Mouse (Mus musculus): ENCODE data around the gene Notch3. TPM values are rescaled to one million over a fixed set of nuclear protein-coding genes. Genes with fewer than 3 reads are reported as not detected.

Gene Notch3
- polyA plus RNA-seq, 1 experiment from 2014 or later: 6.4 TPM

DNA sequence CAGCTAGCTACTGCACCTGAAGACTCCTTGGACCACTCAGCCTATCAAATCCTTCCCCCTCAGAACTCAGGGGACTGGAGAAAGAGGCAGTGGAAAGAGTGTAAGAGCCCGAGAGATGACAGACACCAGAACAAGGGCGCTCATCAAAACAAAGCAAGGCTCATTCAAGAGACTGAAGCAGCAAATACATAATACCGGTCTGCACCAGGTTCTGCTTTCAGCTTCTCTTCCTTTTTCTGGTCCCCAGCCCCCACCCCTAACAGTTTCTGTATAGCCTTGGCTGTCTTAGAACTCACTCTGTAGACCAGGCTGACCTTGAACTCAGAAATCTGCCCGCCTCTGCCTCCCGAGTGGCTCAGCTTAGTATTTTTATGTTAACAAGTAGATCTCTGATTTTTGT, 26.4 kb upstream of the Notch3 start:
- H3K36me3 ChIP-seq: peaks cover 27% of the 10 kb centered on the region
- 81% methylated on average over 5 of the region's 5 CpGs for WGBS
- no peak overlapping the region for H3K4me2 ChIP-seq
- H3K4me3 ChIP-seq: no peak overlapping the region
- no peak overlapping the region for H3K27ac ChIP-seq
- H3K27me3 ChIP-seq: peaks cover 22% of the 10 kb centered on the region
- no peak overlapping the region for H3K9ac ChIP-seq
- no peaks in the 10 kb centered on the region for H3K9me3 ChIP-seq (replicated peaks)
- H3K4me1 ChIP-seq (replicated peaks): peaks cover 16% of the 10 kb centered on the region
- no peak for ATAC-seq (replicated peaks; ENCODE audit: insufficient number of reproducible peaks, insufficient read depth, low FRiP score, low read depth)

DNA sequence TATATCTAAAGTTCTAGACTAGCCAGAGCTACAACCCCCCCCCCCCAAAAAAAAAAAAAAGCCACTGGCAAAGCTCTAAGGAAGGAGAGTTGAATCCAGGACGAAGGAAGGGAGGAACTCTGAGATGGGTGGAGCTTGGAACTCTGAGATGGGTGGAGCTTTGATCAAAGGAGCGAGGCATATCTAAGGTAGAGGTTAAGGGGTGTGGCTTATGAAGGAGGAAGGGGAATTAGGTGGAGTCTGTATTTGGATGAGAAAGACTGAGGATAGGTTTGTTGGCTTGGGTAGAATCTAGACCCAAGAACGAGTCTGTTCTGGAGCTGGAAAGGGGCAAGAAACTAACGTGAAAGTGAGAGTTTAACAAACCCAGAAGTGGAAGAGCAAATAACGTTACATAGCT, 23.2 kb upstream of the Notch3 start:
- Histone ChIP-seq H3K27ac (no peak overlapping the region), H3K4me2 (peak overlapping the region; percentile 81), H3K27me3 (peaks cover 24% of the 10 kb centered on the region), H3K9ac (no peak overlapping the region), H3K36me3 (no peaks in the 10 kb centered on the region), H3K4me3 (peak overlapping the region; percentile 46; the same call in 1 of the 2 replicates), H3K4me1 (replicated peaks) (peaks cover 16% of the 10 kb centered on the region), H3K9me3 (replicated peaks) (no peaks in the 10 kb centered on the region)
- 17% methylated on average over 5 of the region's 5 CpGs for WGBS
- no peak for ATAC-seq (replicated peaks; ENCODE audit: insufficient number of reproducible peaks, insufficient read depth, low FRiP score, low read depth)

DNA sequence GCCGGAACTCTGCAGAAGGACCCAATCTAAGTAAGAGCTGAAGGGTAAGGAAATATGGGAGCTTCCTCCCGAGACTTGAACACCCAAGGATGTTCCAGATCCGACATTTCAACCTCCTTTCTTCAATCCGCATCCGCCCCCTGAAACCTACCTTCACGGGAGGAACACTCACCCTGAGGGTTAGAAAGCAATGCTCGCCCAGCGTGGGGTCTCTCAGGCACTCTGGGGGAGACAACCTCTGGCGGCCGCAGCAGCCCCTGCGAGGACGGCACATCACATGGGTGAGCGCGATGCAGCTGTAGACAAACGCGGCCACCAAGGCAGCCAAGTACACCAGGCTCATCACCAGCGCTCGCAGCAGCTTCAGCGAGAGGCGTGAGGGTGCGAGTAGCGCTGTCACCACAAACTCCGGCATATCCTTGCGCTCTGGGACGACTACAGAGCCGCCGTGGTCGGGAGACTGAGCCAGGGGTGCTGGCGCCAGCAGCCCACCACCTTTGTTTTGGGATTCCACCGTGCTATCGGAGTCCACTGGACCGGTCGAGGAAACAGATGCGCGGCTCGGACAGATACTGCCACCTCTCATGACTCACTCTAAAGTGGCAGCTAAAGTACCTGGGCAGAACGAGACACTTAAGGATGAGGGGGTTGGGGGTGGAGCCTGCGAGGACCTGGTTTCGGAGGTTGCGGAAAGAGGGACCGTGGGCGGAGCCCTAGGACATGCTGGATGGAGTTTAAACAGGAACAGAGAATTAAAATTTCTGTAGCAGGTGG, 22.4 kb upstream of the Notch3 start, which contains the start of gene Ephx3:
Gene Ephx3, minus strand, starts transcription at position 687 of the 774 bp plus-strand sequence.
- Histone ChIP-seq H3K4me3 (peak within 1 kb of the TSS; percentile 46), H3K9ac (0 out of 2 replicates have a peak within 1 kb of the TSS, but pooled peaks have one; percentile 43), H3K9me3 (replicated peaks) (no peaks in the 10 kb centered on the region), H3K27ac (no peak within 1 kb of the TSS), H3K36me3 (no peaks in the 10 kb centered on the region), H3K4me2 (peak within 1 kb of the TSS; percentile 81), H3K4me1 (replicated peaks) (peaks cover 16% of the 10 kb centered on the region), H3K27me3 (peaks cover 24% of the 10 kb centered on the region)
- WGBS: 6% methylated on average over 42 of the region's 42 CpGs
- no peak for ATAC-seq (replicated peaks; ENCODE audit: insufficient number of reproducible peaks, insufficient read depth, low FRiP score, low read depth)

DNA sequence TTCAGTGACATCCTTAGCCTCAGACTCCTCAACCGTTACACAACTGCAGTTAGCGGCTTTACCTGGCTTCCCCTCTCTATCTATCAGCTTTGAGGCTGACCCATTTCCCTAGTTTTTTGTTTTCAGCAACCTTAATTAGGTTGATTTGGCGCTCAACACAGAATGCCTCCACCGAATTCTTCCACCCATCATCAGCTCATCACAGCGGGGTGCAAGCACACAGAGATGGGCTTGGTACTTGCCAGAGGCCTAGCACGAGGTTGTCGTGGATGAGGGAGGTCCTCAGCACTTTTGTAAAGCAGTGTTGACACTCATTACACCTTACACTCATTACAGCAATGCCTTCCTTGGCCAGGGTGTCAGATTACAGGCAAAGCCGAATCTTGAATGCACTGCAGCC, 16.4 kb upstream of the Notch3 start:
- ATAC-seq (replicated peaks; ENCODE audit: insufficient number of reproducible peaks, insufficient read depth, low FRiP score, low read depth): no peak
- no peak overlapping the region for H3K9ac ChIP-seq
- no peaks in the 10 kb centered on the region for H3K9me3 ChIP-seq (replicated peaks)
- H3K4me1 ChIP-seq (replicated peaks): peaks cover 19% of the 10 kb centered on the region
- WGBS: 37% methylated on average over 8 of the region's 8 CpGs
- H3K27ac ChIP-seq: no peak overlapping the region
- no peak overlapping the region for H3K4me2 ChIP-seq
- peaks cover 1% of the 10 kb centered on the region; the same call in 1 of the 2 replicates for H3K27me3 ChIP-seq
- H3K36me3 ChIP-seq: no peaks in the 10 kb centered on the region
- H3K4me3 ChIP-seq: no peak overlapping the region

DNA sequence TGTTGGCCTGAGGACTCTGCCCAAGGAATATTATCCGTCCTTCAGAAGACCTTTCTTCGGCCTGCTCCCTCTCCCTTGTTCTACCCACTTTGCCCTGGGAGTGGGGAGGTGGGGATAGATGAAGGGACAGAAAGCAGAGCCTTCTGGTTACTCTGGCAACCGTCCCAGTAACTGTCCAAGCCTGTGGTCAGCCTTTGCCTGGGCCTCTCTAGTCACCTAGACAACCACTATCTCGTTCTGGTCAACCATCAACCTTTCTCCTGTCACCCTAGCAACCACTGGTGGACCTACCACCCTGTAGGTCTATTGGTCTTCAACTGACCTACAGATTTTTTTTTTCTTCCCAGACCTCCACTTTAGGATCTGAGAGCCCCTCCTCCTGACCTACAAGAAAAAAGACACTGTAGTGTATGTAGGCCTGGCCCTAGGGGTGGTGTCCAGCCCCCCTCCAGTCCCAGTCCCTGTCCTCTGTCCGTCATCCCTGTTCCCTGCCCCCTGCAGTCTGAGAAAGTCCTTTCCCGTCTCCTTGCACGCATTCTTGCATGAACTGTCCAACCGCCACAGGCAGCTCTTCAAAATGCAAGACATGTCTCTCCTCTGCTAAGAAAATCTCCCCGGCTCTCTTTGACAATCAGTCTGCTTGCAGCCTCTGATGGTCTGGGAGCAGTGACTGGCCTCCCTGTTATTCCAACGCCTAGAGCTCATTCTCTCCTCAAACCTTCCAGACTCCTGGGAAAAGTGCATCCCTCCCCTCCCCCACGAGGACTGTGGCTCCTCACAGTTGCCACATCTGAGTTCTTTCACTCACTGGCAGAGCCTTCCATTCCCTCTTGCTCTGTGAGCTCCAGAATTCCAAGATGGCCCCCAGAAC, 13.2 kb upstream of the Notch3 start:
- Histone ChIP-seq H3K36me3 (no peaks in the 10 kb centered on the region), H3K4me3 (no peak overlapping the region), H3K9me3 (replicated peaks) (no peaks in the 10 kb centered on the region), H3K27me3 (no peaks in the 10 kb centered on the region), H3K4me2 (no peak overlapping the region), H3K4me1 (replicated peaks) (peaks cover 19% of the 10 kb centered on the region), H3K27ac (0 out of 2 replicates have a peak overlapping the region, but pooled peaks have one; percentile 5), H3K9ac (no peak overlapping the region)
- WGBS: 35% methylated on average over 11 of the region's 11 CpGs
- peak; percentile 53; the same call in 1 of the 2 replicates for ATAC-seq (replicated peaks; ENCODE audit: insufficient number of reproducible peaks, insufficient read depth, low FRiP score, low read depth)

DNA sequence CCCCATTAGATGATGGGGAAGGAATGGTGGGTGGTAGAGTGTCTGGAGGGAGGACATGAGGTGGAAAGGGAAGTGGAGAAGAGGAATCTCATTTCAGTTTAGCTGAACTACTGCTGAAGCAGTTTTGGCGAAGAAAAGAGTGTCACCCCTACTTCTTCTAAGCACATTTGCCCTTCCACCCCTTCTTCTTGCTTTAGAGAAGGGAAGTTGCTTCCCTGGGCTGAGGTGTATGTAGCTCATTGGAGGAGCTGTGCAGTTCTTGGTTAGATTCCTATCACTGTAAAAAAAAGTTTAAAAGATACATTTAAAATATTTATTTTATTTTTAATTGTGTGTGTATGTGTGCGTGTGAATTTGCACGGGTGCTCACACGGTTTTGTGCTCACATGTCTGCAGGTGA, 10.3 kb upstream of the Notch3 start:
- no peak for ATAC-seq (replicated peaks; ENCODE audit: insufficient number of reproducible peaks, insufficient read depth, low FRiP score, low read depth)
- Histone ChIP-seq H3K9ac (no peak overlapping the region), H3K27me3 (no peaks in the 10 kb centered on the region), H3K4me3 (no peak overlapping the region), H3K36me3 (no peaks in the 10 kb centered on the region), H3K4me1 (replicated peaks) (peaks cover 22% of the 10 kb centered on the region), H3K9me3 (replicated peaks) (no peaks in the 10 kb centered on the region), H3K4me2 (no peak overlapping the region), H3K27ac (no peak overlapping the region)
- 88% methylated on average over 4 of the region's 4 CpGs for WGBS

DNA sequence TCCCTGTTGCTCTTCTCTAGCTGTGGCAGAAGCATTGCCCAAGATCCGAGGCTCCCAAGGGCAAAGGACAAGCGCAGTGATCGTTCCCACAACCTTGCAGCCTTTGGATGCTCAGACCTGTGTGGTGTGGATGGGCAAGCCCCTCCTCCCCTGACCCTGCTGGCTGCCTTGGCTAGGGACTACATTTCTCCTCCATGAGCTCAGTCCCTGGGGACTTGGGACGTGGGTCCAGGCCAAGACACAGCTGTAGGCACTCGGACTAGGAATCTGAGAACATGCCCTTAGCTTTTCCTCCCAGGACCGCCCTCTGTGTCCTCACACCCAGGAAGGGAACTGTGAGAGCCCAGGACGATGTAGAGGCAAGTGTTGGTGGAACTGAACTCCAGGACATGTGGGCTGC, 6.5 kb upstream of the Notch3 start:
- Histone ChIP-seq H3K4me2 (no peak overlapping the region), H3K9me3 (replicated peaks) (no peaks in the 10 kb centered on the region), H3K27ac (peak overlapping the region; percentile 37), H3K9ac (no peak overlapping the region), H3K4me1 (replicated peaks) (peaks cover 12% of the 10 kb centered on the region), H3K4me3 (no peak overlapping the region), H3K36me3 (no peaks in the 10 kb centered on the region), H3K27me3 (no peaks in the 10 kb centered on the region)
- peak; percentile 50; the same call in 1 of the 2 replicates for ATAC-seq (replicated peaks; ENCODE audit: insufficient number of reproducible peaks, insufficient read depth, low FRiP score, low read depth)
- 58% methylated on average over 7 of the region's 7 CpGs for WGBS

DNA sequence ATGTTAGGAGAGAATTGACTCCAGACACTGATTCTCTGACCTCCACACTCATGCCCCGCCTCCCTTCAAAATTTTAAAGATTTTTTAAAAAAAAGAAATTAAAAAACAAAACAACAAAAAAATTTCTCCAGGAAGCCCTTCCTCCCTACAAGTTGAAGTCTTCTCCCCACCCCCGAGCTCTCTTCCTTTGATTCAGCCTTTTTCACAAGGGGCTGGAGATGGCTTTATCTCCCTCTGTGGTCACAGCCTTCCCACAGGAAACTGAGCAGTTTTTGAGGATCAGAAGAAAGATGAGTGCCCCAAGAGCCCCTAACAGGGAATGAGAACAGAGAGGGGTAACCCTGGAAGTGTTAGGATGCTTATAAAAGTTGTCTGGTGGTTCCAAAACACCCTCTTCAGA, 5.8 kb upstream of the Notch3 start:
- no peaks in the 10 kb centered on the region for H3K36me3 ChIP-seq
- H3K9me3 ChIP-seq (replicated peaks): no peaks in the 10 kb centered on the region
- no peak for ATAC-seq (replicated peaks; ENCODE audit: insufficient number of reproducible peaks, insufficient read depth, low FRiP score, low read depth)
- H3K27me3 ChIP-seq: no peaks in the 10 kb centered on the region
- no peak overlapping the region for H3K9ac ChIP-seq
- H3K4me1 ChIP-seq (replicated peaks): peaks cover 12% of the 10 kb centered on the region
- H3K27ac ChIP-seq: peak overlapping the region; percentile 37; the same call in 1 of the 2 replicates
- H3K4me3 ChIP-seq: no peak overlapping the region
- WGBS: 72% methylated on average over 2 of the region's 2 CpGs
- H3K4me2 ChIP-seq: no peak overlapping the region

DNA sequence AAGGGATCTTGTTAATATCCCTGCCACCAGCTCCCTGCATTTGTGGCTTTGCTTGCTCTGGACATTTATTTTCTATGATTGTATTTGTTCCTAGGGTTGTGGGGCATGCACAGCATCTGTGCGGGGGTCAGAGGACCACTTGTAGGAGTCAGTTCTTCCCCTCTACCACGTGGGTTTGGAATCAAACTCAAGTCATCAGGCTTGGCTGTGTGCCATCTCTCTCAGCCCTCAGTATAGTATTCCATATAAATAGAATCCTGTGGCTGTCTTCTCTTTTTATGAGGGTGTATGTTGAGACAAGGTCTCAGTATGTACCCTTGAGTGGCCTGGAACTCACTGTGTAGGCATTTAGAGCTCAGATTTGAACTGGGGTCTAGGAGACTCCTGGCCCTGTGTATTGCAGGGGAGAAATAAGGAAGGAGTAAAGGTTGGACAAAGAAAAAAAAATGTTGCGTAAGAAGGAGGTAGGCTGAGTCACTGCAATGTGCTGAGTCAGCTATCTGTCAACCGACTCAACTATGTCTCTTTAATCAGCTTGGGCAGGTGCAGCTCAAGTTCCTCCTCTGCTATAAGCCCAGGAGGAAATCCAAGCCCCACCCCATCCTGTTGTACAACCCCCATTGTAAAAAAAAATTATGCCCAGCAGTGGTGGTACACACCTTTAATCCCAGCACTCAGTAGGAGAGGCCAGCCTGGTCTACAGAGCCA, 3.0 kb upstream of the Notch3 start:
- no peak overlapping the region for H3K4me2 ChIP-seq
- 49% methylated on average over 4 of the region's 4 CpGs for WGBS
- no peak overlapping the region for H3K4me3 ChIP-seq
- H3K9me3 ChIP-seq (replicated peaks): no peaks in the 10 kb centered on the region
- no peaks in the 10 kb centered on the region for H3K36me3 ChIP-seq
- H3K27me3 ChIP-seq: 0 out of 2 replicates have a peak, but pooled peaks cover under 1% of the 10 kb centered on the region
- H3K27ac ChIP-seq: no peak overlapping the region
- ATAC-seq (replicated peaks; ENCODE audit: insufficient number of reproducible peaks, insufficient read depth, low FRiP score, low read depth): no peak
- no peak overlapping the region for H3K9ac ChIP-seq
- peaks cover 26% of the 10 kb centered on the region for H3K4me1 ChIP-seq (replicated peaks)

DNA sequence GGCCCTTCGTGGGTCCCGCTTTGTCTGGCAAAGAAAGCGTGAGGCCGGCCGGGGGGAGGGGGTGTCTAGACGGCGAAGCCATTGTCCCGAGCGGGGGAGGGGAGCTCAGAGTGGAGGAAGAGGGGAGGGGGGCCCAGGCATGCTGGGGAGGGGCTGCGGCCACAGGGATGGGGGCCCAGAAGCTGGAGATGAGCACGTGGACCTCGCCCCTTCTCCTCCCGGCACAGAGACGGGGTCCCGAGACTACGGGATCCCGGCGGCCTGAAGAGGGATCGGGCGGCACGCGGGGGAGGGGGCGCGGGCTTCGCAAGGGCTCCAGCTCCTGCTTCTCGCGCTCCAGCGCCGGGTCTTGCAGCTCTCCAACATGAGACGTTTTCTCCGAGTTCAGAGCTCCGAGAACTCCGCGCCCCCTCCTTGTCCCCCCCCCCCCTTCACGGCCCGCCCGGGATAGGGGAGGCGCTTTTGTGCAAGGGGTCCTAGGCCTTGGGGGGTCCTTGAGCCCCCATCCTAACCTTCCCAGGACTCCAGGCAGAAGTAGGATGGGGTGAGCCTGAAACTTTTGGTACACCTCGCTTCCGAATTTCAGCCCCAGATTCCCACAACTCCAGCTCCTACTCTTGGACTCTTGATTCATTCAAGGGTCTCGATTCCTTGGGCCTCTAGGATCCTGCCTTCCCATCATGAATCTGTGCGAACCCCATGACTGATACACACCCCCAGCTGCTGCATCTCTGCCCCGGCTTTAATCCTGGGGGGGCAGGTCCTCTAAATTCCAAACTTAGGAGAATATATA, 653 bp downstream of the Notch3 start:
- Histone ChIP-seq H3K4me1 (replicated peaks) (peaks cover 37% of the 10 kb centered on the region), H3K36me3 (no peaks in the 10 kb centered on the region), H3K4me2 (peak overlapping the region; percentile 98), H3K4me3 (peak overlapping the region; percentile 75), H3K9ac (peak overlapping the region; percentile 74), H3K27me3 (peaks cover 13% of the 10 kb centered on the region; the same call in 1 of the 2 replicates), H3K9me3 (replicated peaks) (no peaks in the 10 kb centered on the region), H3K27ac (peak overlapping the region; percentile 77)
- peak; percentile 14; the same call in 1 of the 2 replicates for ATAC-seq (replicated peaks; ENCODE audit: insufficient number of reproducible peaks, insufficient read depth, low FRiP score, low read depth)
- WGBS: 1% methylated on average over 43 of the region's 43 CpGs
